Mouse (Mus musculus): ENCODE results near the gene Gm10153. TPM values are rescaled to one million over a fixed set of nuclear protein-coding genes. Genes with fewer than 3 reads are reported as not detected.
"Not testable (repeated sequence)": the region's sequence is repeated elsewhere in the genome, so short reads cannot be mapped to it uniquely, and the experiment has no call there.

Gene Gm10153
- total RNA-seq, 2 experiments from 2014 or later, result not detected

DNA sequence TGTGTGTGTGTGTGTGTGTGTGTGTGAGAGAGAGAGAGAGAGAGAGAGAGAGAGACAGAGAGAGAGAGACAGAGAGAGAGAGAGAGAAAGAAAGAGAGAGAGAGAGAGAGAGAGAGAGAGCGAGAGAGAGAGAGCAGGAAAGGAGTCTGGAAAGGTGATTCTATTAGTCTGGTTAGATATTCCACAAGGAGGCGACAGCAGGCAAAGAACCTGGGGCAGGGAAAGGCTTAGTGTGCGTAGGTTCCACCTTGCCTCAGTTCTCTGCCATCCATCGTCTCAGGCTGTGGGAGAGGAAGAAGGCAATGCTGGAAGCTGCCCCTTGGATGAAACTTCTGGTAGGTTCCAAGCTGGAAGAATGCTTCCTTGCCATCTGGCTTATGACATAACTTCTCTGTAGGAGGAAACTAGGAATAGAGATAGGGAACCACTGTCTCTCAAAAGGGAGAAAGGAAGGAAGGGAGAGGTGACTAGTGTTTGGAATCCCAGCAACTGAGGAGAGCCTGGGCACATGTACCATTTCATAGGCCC lies 44.7 kb downstream of the Gm10153 start:
- no peak for DNase-seq (ENCODE audit: extremely low spot score in 1 of 2, low spot score in 1 of 2)

DNA sequence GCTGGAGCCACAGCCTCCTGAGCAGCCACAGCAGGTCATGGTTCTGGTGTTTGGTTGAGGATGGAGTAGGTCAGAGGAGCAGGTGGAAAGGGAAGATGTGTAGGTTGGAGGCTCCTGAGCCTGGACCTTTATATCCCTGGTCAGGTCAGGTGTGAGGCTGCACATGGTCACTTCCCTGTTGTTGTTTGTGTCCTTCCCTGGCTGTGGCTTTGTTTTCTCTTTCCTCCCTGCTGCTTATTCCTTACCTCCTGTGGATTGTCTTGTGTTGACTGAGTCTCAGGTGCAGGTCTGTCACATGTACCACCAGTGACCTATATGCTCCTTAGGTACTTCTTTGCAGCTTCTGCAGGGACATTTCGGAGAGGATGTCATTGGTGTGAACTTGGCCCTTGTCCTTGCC lies 45.7 kb downstream of the Gm10153 start, which contains the start of gene Gm45337:
Gm45337 (minus strand) TSS at position 101 of the 400 bp plus-strand sequence.
- DNase-seq (ENCODE audit: extremely low spot score in 1 of 2, low spot score in 1 of 2), result no peak

DNA sequence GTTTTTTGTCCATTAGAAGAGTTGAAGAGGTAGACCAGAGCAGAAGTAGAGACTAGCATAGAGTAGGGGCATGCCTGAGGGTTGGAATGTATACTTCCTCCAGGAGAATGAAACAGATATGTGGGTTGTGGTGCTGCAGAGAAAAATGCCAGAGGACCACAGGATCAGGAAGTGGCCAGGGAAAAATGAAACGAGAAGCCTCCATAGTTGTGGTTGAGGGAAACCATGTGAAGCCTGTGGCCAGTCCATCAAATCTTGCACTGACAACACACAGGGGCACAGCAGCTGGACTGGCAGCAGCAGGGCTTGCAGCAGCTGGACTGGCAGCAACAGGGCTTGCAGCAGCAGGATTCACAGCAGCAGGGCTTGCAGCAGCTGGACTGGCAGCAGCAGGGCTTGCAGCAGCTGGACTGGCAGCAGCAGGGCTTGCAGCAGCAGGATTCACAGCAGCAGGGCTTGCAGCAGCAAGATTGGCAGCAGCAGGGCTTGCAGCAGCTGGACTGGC lies 46.6 kb downstream of the Gm10153 start:
- not testable (repeated sequence) for DNase-seq (ENCODE audit: extremely low spot score in 1 of 2, low spot score in 1 of 2)

DNA sequence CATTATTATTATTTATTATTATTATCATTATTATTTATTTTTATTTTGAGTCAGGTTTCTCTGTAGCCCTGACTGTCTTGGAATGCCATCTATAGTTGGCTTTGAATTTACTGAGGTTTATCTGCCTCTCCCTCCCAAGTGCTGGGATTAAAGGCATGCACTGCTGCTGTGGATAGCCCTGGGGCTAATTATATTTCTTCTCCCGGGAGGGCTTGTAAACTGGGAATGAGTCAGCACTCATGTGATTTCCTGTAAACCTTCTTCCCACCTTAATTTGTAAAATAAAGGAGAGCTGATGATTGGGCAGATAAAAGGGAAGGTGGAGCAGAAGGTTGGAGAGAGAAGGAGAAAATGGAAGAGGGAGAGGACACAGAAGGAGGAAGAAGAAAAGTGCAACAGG lies 49.5 kb downstream of the Gm10153 start:
- no peak for DNase-seq (ENCODE audit: extremely low spot score in 1 of 2, low spot score in 1 of 2)

Other genes with a start within 250 kb of the Gm10153 start
- 100 to 1,000 TPM; 170 to 190 TPM for gene Brsk2, start 240.6 kb downstream of the Gm10153 start, total RNA-seq (2021)
- gene Mob2, start 129.3 kb downstream of the Gm10153 start, total RNA-seq (2021), result 10 to 100 TPM; 27.0 to 29.1 TPM
- gene Dusp8, start 94.5 kb downstream of the Gm10153 start, total RNA-seq (2021), result 100 to 1,000 TPM; 127 to 139 TPM
- not detected for gene Gm45618, start 69.7 kb downstream of the Gm10153 start, total RNA-seq (2021)
- gene Gm39115, start 54.4 kb downstream of the Gm10153 start, total RNA-seq (2021), result not detected
- not detected for gene Gm45337, start 45.8 kb downstream of the Gm10153 start, total RNA-seq (2021)
- not detected for gene Gm29735, start 33.3 kb downstream of the Gm10153 start, total RNA-seq (2021)
- gene Gm4553, start 24.6 kb downstream of the Gm10153 start, total RNA-seq (2021), result not detected
- not detected for gene Krtap5-2, start 14.4 kb downstream of the Gm10153 start, total RNA-seq (2021)
- gene Krtap5-3, start 11.0 kb upstream of the Gm10153 start, total RNA-seq (2021), result not detected
- not detected for gene Gm7579, start 21.5 kb upstream of the Gm10153 start, total RNA-seq (2021)
- not detected for gene Krtap5-5, start 39.6 kb upstream of the Gm10153 start, total RNA-seq (2021)
- not detected for gene Gm40460, start 50.7 kb upstream of the Gm10153 start, total RNA-seq (2021)
- gene Gm2431, start 68.0 kb upstream of the Gm10153 start, total RNA-seq (2021), result not detected
- not detected for gene Gm4559, start 84.0 kb upstream of the Gm10153 start, total RNA-seq (2021)
- gene Krtap5-1, start 106.7 kb upstream of the Gm10153 start, total RNA-seq (2021), result not detected
- gene Krtap5-4, start 113.2 kb upstream of the Gm10153 start, total RNA-seq (2021), result not detected
- gene Ifitm10, start 183.4 kb upstream of the Gm10153 start, total RNA-seq (2021), result 10 to 100 TPM; 40.7 to 41.8 TPM
- 10 to 100 TPM in 1 of 2 experiments, 1 to 10 TPM in 1; 3.2 to 10.3 TPM for gene Gm49369, start 192.3 kb upstream of the Gm10153 start, total RNA-seq (2021)
- gene Ctsd, start 197.6 kb upstream of the Gm10153 start, total RNA-seq (2021), result 100 to 1,000 TPM; 313 to 344 TPM
- not detected for gene Syt8, start 244.5 kb upstream of the Gm10153 start, total RNA-seq (2021)

Measured in layer of hippocampus, postnatal 25 days (tissue).